Mouse (Mus musculus) liver, postnatal 0 days (tissue): ENCODE results near the gene Uvssa.

Experiments used
- CTCF ChIP-seq: sonication (generic); IDR thresholded peaks from 2 replicates; pipeline ENCODE4 v1.5.1; 2016; ENCODE audit warnings: antibody characterized with exemption, low read depth
- EP300 ChIP-seq: IDR thresholded peaks from 2 replicates; pipeline ENCODE4 v1.6.1; 2016; ENCODE audit warnings: antibody characterized with exemption, low read depth, mild to moderate bottlenecking

DNA sequence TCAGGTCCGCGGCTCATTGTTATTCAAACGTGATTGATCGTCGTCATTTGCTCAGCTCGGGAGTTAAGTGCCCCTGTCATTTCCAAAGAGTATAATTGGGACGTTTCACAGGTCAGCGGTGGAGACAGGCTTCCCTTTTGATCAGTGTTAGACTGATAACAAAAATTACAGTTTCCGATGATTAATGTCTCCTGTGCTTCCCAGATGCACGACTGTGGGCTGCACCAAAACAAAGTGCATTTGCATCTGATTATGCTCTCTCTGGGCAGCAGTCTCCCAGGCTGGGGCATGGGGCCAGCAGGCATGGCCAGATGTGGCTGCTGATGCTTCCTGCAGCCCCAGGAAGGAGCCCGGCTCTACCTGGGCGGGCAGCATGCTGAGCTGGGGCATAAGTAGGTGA is 22.5 kb downstream of the Uvssa start:
- no peak for TF ChIP-seq CTCF
- no peak for TF ChIP-seq EP300
